Mouse (Mus musculus) liver, adult (tissue): Measurements from ENCODE around the gene Rundc3b.

Experiments used
- GATA4 ChIP-seq: IDR thresholded peaks from 2 replicates; pipeline ENCODE4 v1.6.1; 2014; ENCODE audit warnings: mild to moderate bottlenecking, low read length; ENCODE audit not compliant: insufficient replicate concordance

The Rundc3b gene

DNA sequence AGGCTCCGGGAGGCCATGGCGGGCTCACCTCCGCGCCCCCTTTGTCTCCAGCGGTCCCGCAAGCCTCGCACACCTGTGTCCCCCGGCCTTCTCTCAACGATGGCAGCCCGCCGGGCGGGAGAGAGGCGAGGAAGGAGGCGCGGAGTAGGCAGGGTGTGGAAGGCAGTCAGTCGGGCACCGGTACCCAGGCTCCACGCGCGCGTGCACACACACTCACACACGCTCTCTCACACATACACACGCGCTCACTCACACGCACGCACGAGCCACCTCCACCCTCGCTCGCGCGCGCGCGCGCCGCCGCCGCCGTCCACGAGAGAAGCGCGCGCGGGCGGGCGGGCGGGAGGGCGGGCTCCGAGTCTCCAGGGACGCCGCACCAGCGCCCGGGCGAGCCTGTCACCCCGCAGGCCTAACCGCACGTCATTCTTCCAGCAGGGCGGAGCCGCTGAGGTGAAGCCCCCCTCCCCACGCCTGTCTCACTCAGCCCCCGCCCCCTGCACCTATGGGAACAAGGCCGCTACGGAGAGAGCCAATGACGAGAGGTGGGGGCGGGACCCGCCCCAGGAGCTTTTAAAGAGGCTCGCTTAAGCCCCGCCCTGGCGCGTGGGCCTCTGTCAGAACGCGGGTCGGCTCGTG, at the start of gene Rundc3b:
TSS of gene Rundc3b (minus strand) at position 357 of the 636 bp plus-strand sequence.
- no peak for TF ChIP-seq GATA4

DNA sequence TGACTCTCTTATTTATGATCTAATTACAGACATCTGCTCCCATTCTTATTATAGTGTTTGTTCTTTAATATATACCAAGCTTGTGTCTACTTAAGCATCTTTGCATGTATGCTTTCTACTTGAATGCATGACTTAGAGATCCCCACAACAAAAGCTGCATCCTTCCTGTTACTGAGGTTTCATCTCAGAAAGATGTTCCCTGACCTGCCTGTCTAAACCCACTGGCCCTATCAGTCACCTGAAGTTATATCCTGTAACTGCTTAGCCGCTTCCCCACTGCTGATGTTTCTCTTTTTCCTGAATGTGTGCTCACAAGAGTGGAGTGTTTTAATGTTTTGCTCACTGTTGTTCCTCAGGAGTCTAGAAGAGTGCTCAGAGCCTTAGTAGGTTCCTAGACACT, 46.9 kb upstream of the Rundc3b start:
- TF ChIP-seq GATA4, result no peak

DNA sequence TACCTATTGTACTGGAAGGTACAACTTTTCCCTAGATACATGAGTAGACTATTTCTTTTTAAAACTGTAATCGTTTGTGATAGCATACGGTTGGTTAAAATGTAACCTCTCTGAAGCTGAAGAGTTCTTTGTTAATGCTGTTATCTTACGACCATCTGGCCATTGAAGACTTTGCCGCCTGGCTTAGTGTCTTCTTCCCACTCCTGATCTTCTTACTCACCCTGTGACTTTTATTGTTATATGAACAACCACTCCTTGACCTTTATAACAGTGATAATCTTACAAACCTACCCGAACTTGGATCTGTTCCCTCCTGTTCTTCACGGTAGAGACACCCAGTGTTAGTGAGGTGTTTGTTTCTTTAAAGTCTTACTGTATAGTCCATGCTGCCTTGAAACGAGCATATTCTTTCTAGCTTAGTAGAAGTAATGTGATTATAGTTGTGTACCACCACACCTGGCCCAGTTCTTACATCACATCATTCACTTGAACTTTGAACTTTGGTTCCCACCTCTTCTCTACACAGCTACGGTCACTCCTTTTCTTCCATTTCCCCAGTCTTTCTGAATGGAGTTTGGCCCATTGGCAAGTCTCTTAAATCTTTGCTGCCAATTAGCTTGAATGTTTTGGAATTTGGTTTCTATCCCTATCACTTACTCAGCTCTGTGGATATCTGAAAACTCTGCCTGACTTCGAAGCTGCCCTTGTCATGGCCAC, 45.2 kb upstream of the Rundc3b start:
- TF ChIP-seq GATA4, result no peak

DNA sequence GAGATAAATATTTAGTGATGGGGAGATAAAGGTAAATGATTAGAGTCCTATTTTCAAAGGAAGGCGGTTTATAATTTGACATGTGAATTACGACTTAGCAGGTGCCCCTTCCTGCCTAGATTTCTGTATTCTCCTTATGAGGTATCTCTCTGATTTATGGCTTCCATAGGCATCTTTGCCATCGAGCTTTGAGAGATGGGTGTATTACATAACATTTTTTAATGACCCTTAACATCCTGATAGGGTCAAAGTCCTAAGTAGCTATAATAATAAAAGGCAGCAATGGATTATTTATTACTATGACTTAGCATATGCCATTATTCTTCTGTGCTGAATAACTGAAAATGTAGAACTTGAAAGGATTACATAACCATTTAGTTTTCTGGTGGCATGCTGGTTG, 41.9 kb upstream of the Rundc3b start:
- no peak for TF ChIP-seq GATA4

DNA sequence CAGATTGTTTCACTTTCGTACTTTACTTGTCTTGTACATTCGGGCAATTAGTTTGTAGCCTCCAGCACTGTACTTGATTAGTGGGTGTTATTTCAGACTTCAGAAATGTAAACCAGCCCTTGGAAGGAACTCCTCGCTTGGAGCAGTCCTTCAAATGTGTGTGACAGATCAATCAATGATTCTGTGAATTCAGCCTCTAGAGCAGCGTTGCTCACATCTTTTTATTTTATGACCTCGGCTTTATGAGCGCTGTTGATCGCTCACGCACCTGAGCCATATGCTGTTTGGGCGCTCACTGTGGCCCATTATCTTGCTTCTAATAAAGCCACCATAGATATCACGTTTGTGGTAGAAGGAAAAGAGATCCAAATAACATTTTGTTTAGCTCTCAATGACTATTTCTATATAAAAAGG, 38.0 kb upstream of the Rundc3b start:
- no peak for TF ChIP-seq GATA4

DNA sequence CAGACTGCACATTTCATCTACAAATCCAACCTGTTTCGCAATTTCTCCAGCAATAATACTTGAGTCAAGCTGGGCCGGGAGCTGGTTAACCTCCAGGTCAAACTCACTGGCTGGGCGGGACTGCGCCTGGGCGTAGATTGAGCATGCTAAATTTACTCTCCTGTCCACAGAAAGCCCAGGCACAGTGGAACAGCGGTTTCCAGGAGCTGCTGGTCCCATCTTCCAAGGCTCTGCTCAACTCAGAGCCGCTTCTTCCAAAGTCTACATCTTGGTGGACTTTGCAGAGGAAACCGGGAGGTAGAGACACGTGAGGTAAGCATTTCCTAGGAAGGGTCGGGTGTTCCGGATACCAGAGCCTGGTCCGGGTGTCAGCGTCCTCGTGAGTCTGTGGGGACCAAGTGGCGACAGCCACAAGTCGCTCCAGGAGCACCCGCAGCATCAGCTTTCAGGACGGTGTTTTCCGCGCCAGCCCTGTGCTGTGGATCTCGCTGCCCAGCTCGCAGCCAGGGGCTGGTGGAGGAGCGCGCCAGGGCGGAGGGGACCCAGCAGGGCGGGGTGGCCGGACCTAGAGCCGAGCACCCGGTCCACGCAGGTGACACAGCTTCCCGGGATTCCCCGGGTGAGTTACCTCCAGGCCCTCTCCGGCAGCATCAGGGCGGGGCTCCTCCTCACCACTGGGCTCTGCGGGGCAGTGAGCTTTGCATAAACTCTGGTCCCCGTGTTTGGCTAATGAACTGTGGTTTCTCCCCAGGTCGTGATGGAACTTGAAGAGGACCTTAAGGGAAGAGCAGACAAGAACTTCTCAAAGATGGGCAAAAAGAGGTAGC, 37.4 kb upstream of the Rundc3b start, which contains the start of gene Abcb1a:
TSS of gene Abcb1a (plus strand) at position 167 of the 827 bp plus-strand sequence.
- no peak for TF ChIP-seq GATA4

DNA sequence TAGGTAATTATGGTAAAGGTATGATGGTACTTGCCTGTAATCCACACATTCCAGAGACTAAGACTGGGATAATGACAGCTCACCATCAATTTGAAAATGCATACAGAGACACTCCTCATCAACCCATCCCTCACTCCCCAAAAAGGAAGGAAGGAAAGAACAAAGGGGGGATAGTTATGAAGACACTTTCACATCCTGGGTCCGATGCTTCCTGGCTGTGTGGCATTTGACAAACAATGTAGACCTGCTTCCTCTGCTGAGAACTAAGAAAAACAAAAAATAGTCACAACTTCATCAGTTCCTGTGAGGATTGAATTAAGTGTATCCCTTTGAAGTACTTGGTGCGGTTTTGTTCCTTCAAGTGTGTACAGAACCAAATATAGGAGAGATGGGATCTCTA, 29.3 kb upstream of the Rundc3b start:
- no peak for TF ChIP-seq GATA4

DNA sequence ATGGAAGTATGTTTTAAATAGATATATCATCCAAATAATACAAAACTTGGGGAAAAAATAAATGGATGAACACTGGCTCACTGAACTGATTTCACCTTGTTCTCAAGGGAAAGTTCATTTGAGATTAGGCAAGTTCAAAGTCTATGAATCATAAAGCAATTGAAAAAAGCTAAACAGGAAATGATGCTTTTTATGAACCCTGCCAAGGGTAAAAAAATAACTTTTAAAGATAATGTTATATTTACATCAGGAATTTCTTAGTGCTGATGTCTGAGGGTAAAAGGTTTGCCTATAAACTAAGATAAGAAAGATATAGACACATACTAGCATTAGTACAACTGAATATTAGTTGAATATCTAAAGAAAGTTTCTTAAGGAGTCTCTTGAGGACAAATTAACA, 26.0 kb upstream of the Rundc3b start:
- TF ChIP-seq GATA4, result no peak

DNA sequence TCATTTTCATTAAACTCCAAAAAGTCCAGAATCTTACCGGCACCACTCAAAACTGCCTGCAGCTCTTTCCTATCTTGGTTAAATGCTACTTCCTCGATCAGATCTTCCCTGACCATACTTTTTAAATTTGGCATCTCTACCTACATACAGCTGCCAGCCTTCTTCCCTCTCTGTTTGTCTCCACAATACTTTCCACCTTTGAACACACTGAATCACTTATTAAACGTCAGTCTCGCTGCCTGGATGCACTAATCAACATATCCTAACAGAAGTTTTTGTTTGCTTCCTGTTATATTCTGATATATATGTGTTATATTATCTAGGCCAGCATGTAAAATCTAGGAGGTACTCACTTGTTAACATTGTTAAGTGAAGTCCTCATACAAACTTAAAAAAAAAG, 25.5 kb upstream of the Rundc3b start:
- TF ChIP-seq GATA4, result no peak

DNA sequence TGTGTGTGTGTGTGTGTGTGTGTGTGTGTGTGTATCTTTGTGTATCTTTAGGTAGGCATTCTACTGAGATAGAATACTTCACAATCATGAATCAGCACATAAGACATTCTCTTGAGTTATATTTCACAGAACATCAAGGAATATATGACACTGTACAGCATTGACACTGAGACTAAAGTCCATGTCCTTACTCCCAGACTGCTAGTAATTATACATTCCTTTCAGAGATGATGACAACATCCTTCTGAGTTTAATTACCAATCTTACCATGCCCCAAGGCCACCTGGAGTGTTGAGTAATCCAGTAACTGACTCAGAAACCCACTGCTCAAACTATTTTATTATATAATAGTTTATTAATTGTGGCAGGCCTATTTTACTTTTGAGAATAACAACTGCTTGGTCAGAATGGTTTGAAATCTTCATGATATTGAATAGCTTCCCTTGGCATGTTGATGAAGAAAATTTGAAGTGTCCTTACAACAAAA, 11.8 kb upstream of the Rundc3b start:
- TF ChIP-seq GATA4, result no peak

DNA sequence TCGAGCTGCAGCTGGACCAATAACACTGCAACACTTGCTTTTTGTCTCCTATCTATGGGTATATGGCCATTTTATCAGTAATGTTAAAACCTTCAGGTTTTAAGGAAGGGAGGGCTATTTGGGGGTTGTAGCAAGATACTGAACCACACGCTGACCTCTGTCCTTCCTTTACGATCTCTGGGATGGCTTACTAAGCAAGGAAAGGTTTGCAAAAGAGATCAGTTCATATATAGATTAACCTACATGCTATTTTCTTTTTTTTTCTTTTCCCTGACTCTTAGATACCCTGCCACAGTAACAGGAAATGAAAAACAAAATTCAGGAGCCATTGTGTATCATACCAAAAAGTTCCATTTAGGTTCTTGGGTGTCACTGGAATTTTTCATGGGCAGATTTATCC, 10.1 kb upstream of the Rundc3b start:
- TF ChIP-seq GATA4, result no peak

DNA sequence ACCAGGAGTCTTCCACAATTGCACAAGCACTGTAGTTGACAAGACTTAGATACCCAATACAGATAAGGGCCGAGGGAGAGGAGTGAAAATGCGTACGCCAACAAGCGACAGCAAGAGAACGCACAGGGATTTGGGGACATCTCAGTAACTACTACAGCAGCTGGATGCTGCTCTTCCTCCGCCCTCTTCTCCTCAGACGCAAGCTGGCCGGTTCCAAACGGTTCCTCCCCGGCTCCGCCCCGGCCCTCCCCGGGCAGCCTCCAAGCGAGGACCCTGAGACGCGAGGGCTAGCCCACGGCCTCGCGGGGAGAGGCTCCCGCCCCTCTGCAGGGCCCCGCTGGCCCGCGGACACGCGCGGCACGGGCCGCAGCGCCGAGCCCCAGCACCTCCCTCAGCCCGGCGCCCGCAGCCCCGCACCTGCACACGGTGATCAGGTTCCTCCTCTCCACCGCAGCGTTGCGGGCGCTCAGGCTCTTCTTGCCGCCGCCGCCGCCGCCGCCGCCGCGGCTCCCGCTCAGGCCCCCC, 619 bp downstream of the Rundc3b start:
- TF ChIP-seq GATA4, result no peak

DNA sequence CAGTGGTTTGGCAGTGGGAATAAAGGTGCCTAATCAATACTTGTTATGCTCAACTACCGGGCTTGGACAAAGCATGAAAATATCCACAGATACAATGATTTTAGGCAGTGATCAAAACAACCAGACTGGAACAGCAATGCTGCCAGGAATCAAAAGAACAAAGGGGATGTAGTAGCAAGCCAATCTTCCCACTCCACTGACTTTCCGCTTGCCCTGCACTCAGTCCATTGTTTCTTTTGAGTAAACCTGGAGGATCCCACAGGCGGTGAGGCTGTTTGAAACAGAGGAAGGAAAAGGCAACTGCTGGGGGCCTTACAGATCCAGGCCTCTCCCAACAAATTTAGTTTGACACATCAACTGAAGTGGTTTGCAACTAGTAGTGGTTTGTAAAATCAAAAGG, 51.6 kb downstream of the Rundc3b start:
- no peak for TF ChIP-seq GATA4

DNA sequence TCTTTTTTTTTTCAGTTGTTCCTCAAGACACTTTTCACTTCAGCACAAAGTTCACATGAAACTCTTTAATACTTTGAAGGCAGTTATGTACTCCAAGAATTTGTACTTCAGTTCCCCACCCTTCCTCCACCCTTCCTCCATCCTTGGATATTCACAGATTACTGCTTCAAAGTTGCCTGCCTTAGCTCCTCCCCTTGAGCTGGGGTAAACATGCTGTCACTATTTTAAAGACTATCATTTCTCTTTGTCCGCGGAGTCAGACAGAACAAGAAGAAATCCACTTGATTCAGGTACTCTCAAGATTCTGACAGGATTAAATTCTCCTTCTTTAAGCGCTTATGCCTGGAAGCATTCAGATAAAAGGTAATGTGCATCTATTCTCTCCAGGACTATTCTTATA, 55.9 kb downstream of the Rundc3b start:
- TF ChIP-seq GATA4, result no peak

DNA sequence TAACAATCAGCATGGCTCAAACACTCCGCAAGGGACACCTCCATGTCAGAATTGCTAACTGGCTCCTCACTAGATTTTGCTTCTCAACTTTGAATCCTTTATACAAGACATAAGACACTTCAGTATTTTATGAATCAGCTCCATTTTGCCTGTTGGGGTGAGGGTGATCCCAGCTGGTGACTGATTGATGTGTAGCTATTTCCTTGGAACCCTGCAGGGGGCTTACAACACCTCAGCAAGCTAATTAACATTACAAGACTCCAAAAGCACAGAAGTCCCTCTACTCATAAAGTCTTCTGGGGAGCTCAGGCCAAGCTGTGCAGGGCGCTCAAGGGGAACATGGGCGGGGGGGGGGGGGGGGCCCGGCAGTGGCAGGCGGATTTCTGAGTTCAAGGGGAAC, 78.2 kb downstream of the Rundc3b start:
- TF ChIP-seq GATA4, result no peak

DNA sequence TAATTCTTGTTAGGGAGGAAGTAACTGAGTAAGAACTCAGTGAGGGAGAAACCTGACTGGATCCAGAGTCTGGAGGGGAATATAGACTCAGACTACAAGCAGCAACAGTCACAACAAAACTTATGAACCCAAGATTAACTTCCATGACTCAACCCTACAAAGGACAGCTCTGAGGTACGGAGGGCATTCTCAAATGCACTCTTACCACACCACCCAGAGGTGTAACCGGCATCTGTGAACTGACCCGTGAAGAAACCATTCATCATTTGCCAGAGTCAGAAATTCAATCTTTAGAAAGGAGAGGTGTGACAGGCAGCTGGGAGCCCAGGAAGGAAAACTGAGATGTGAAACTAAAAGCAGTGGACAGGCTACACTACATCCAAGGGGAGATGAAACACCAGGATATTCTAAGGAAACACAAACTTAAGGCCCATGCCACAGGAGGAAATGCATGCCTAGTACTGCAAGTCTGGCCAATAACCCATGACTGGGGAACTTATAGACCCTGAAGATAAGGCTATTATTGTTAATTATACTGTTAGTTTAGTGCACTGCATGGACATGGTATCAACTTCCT, 80.0 kb downstream of the Rundc3b start:
- TF ChIP-seq GATA4, result no peak
